Mouse (Mus musculus) embryonic facial prominence, embryonic 11.5 days (tissue): ENCODE data around the gene Kif3c. TPM values are rescaled to one million over a fixed set of nuclear protein-coding genes. Genes with fewer than 3 reads are reported as not detected.

ENCODE experiments used
- ATAC-seq: fragments of 200-750 bp; cut with Nextera tagmentation; replicated peaks from 2 replicates; pipeline ENCODE4 v1.8.0; 2017; ENCODE audit warnings: low read depth; ENCODE audit not compliant: insufficient number of reproducible peaks, low FRiP score, low TSS enrichment
- DNase-seq: peaks from one replicate; pipeline ENCODE4 v3.0.0-alpha.2; 2015; ENCODE audit warnings: low spot score
- H3K27ac ChIP-seq: fragments of 300-500 bp; sonication (generic); replicated peaks from 2 replicates; pipeline ENCODE4 v1.5.1; 2014; ENCODE audit warnings: mild to moderate bottlenecking, low read depth, low read length, control low read depth
- H3K27me3 ChIP-seq: fragments of 300-500 bp; sonication (generic); 2 replicates; pipeline ENCODE4 v1.6.1; 2014; ENCODE audit warnings: mild to moderate bottlenecking, low read length, moderate library complexity, mixed read lengths; ENCODE audit not compliant: control insufficient read depth, insufficient read depth
- H3K36me3 ChIP-seq: fragments of 300-500 bp; sonication (generic); replicated peaks from 2 replicates; pipeline ENCODE4 v1.6.1; 2014; ENCODE audit warnings: low read depth, mild to moderate bottlenecking, low read length, moderate library complexity, mixed read lengths; ENCODE audit not compliant: control insufficient read depth, insufficient read depth
- H3K4me1 ChIP-seq: fragments of 300-500 bp; sonication (generic); 2 replicates; pipeline ENCODE4 v1.6.1; 2014; ENCODE audit warnings: low read length, mixed read lengths; ENCODE audit not compliant: control insufficient read depth, insufficient read depth
- H3K4me2 ChIP-seq: fragments of 300-500 bp; sonication (generic); 2 replicates; pipeline ENCODE4 v1.6.1; 2014; ENCODE audit warnings: low read depth, mild to moderate bottlenecking, control low read depth, low read length, moderate library complexity
- H3K4me3 ChIP-seq: fragments of 300-500 bp; sonication (generic); 2 replicates; pipeline ENCODE4 v1.5.1; 2014; ENCODE audit warnings: low read depth, low read length, control low read depth
- H3K9ac ChIP-seq: fragments of 300-500 bp; sonication (generic); replicated peaks from 2 replicates; pipeline ENCODE4 v1.6.1; 2014; ENCODE audit warnings: mild to moderate bottlenecking, control low read depth, low read length
- H3K9me3 ChIP-seq: fragments of 300-500 bp; sonication (generic); replicated peaks from 2 replicates; pipeline ENCODE4 v1.6.1; 2016; ENCODE audit warnings: mild to moderate bottlenecking, low read length, inconsistent platforms, mixed read lengths; ENCODE audit not compliant: control insufficient read depth
- WGBS: fragments of 180-500 bp; shearing (Covaris S2); extraction: QIAGEN DNeasy Blood & Tissue Kit; methylation state at CpG from one replicate; pipeline ENCODE4 v1.1.7; 2014; 5-methylcytosine and 5-hydroxymethylcytosine counted together
- polyA plus RNA-seq: library from polyadenylated mRNA; unstranded; fragments of >200 nt; fragmentation: Nextera tagmentation; extraction: Ambion mirVana; gene quantifications from 2 replicates; pipeline ENCODE4 v1.2.1, GENCODE M21; 2014

The Kif3c gene
- polyA plus RNA-seq, 1 experiment from 2014 or later: 16.1 TPM

- no peak for DNase-seq
- H3K36me3 ChIP-seq: peaks cover 6% of the 10 kb centered on the region; the same call in 1 of the 2 replicates
- no peak overlapping the region for H3K9ac ChIP-seq
- no peaks in the 10 kb centered on the region for H3K27me3 ChIP-seq
- H3K4me3 ChIP-seq: no peak overlapping the region
- 93% methylated on average over 6 of the region's 6 CpGs for WGBS
- no peak overlapping the region for H3K27ac ChIP-seq
- no peak overlapping the region for H3K4me2 ChIP-seq
- no peaks in the 10 kb centered on the region for H3K4me1 ChIP-seq
- H3K9me3 ChIP-seq: no peaks in the 10 kb centered on the region
- ATAC-seq: no peak
These were observed 41.7 kb downstream of the Kif3c start for GRCm38 (mm10) chr12:3406585-3406984.

DNA sequence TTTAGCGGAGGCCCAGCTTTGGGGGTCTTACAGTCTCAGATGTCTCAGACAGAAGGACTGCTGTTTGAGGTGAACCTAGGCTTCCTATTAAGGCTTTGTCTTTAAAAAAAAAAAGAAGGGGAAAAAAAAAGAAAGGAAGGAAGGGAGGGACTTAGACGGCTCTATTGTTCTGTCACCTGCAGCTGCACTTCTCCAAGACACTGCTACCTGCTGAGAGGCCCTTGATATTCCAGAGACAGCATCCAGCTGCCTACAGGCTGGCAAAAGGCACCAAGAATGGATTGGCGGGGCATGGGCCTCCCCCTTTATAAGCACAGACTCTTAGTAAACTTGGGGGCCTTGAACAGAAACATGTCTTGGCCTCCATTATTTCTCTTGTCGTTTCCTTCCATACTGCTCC, 50.0 kb downstream of the Kif3c start:
- no peak overlapping the region for H3K27ac ChIP-seq
- no peaks in the 10 kb centered on the region for H3K27me3 ChIP-seq
- 90% methylated on average over 4 of the region's 4 CpGs for WGBS
- H3K4me1 ChIP-seq: no peaks in the 10 kb centered on the region
- H3K4me3 ChIP-seq: no peak overlapping the region
- no peak for DNase-seq
- no peak for ATAC-seq
- H3K36me3 ChIP-seq: no peaks in the 10 kb centered on the region
- H3K9me3 ChIP-seq: no peaks in the 10 kb centered on the region
- H3K4me2 ChIP-seq: no peak overlapping the region
- no peak overlapping the region for H3K9ac ChIP-seq

DNA sequence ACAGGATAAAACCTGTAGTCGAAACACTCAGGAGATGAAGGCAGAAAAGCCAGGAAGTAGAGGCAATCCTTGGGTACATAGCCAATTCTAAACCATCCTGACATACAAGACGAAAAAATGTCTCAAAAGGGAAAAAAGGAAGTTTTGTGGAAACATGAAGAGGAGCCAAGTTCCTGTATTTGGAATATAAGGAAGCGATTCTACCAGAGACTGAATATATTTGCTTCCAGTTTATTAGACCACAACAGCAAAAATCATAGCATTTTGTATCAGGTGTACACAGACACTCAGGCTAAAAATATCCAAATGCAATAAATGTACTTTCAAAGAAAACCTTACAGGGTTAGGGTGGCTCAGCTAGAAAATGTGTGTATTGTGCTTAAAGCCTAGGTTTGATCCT, 53.8 kb downstream of the Kif3c start:
- H3K9ac ChIP-seq: no peak overlapping the region
- no peaks in the 10 kb centered on the region for H3K4me1 ChIP-seq
- ATAC-seq: no peak
- H3K4me3 ChIP-seq: no peak overlapping the region
- H3K36me3 ChIP-seq: no peaks in the 10 kb centered on the region
- no peak overlapping the region for H3K27ac ChIP-seq
- no peak for DNase-seq
- H3K4me2 ChIP-seq: no peak overlapping the region
- no peaks in the 10 kb centered on the region for H3K27me3 ChIP-seq
- WGBS: 91% methylated on average over 3 of the region's 3 CpGs
- no peaks in the 10 kb centered on the region for H3K9me3 ChIP-seq

DNA sequence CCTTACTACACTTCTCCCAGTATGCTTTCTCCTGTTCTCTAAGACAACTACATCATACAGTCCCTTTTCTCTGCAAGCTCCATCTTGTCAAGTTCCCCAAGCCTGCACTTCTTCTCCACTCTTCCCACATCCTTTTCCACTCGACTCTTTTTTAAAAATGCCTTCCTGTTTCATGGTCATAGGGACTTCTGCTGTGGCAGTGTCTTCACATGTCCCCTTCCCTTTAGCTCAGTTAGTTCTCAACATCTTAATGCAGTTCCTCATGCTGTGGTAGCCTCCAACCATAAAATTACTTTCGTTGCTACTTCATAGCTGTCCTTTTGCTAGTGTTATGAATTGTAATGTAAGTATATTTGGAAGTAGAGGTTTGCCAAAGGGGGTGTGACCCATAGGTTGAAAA, 55.6 kb downstream of the Kif3c start:
- Histone ChIP-seq H3K36me3 (no peaks in the 10 kb centered on the region), H3K9me3 (no peaks in the 10 kb centered on the region), H3K4me2 (no peak overlapping the region), H3K4me3 (no peak overlapping the region), H3K9ac (no peak overlapping the region), H3K4me1 (no peaks in the 10 kb centered on the region), H3K27me3 (no peaks in the 10 kb centered on the region), H3K27ac (no peak overlapping the region)
- 88% methylated on average over 2 of the region's 2 CpGs for WGBS
- ATAC-seq: no peak
- no peak for DNase-seq

GRCm38 (mm10) chr12:3422786-3423185, 57.9 kb downstream of the Kif3c start:
- no peak overlapping the region for H3K4me2 ChIP-seq
- no peak overlapping the region for H3K9ac ChIP-seq
- no peak overlapping the region for H3K27ac ChIP-seq
- WGBS: 97% methylated on average over 1 of the region's 1 CpGs
- no peak for ATAC-seq
- no peaks in the 10 kb centered on the region for H3K27me3 ChIP-seq
- H3K9me3 ChIP-seq: no peaks in the 10 kb centered on the region
- no peak for DNase-seq
- H3K4me3 ChIP-seq: no peak overlapping the region
- no peaks in the 10 kb centered on the region for H3K4me1 ChIP-seq
- no peaks in the 10 kb centered on the region for H3K36me3 ChIP-seq

- H3K36me3 ChIP-seq: no peaks in the 10 kb centered on the region
- ATAC-seq: no peak
- 87% methylated on average over 2 of the region's 2 CpGs for WGBS
These were observed 59.2 kb downstream of the Kif3c start for GRCm38 (mm10) chr12:3424179-3424578.

GRCm38 (mm10) chr12:3425375-3426341, 60.7 kb downstream of the Kif3c start:
- peak overlapping the region; percentile 38; the same call in 1 of the 2 replicates for H3K27ac ChIP-seq
- H3K36me3 ChIP-seq: no peaks in the 10 kb centered on the region
- ATAC-seq: peak; percentile 16; the same call in 1 of the 2 replicates
- peak overlapping the region; percentile 87 for H3K4me3 ChIP-seq
- no peak overlapping the region for H3K9ac ChIP-seq
- no peaks in the 10 kb centered on the region for H3K27me3 ChIP-seq
- H3K9me3 ChIP-seq: no peaks in the 10 kb centered on the region
- peak overlapping the region; percentile 56 for H3K4me2 ChIP-seq
- WGBS: 43% methylated on average over 15 of the region's 15 CpGs
- peak; percentile 53 for DNase-seq
- H3K4me1 ChIP-seq: no peaks in the 10 kb centered on the region

More at GRCm38 (mm10) chr12:3424179-3424578, 59.2 kb downstream of the Kif3c start:
- Histone ChIP-seq H3K4me2 (no peak overlapping the region), H3K9me3 (no peaks in the 10 kb centered on the region), H3K9ac (no peak overlapping the region), H3K27me3 (no peaks in the 10 kb centered on the region), H3K4me1 (no peaks in the 10 kb centered on the region), H3K4me3 (no peak overlapping the region), H3K27ac (no peak overlapping the region)
- DNase-seq: no peak

DNA sequence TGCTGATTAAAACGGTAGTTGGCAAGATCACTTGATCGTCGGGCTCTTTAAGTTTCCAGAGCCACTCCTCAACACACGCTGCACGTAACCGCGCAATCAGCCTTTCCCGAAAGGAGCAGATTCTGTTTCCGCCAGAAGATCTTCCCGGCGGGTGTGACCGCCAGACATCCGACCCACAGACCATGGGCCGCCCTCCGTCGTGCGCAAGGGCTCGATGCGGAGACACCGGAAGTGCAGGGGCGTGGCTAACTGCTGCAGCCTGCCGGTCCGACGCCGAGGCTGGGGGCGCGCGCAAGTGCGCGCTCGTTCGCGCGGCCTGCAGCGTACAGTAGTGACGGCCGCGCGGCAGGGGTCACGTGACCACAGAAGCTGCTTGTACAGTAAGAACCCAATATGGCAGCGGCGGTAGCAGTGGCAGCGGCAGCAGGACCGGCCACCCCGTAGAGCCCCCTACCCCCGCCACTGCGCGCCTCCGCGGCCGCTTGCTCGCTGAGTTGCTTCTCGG, 61.6 kb downstream of the Kif3c start, which contains the start of gene Asxl2:
Asxl2 (plus strand) TSS at position 328 of the 505 bp plus-strand sequence.
- H3K9ac ChIP-seq: peak within 1 kb of the TSS; percentile 85
- H3K4me1 ChIP-seq: no peaks in the 10 kb centered on the region
- peak; percentile 96 for ATAC-seq
- H3K27ac ChIP-seq: peak within 1 kb of the TSS; percentile 87
- WGBS: under 1% methylated on average over 53 of the region's 53 CpGs
- no peaks in the 10 kb centered on the region for H3K36me3 ChIP-seq
- peak within 1 kb of the TSS; percentile 67 for H3K4me2 ChIP-seq
- H3K27me3 ChIP-seq: no peaks in the 10 kb centered on the region
- DNase-seq: peak; percentile 100
- no peaks in the 10 kb centered on the region for H3K9me3 ChIP-seq
- peak within 1 kb of the TSS; percentile 87 for H3K4me3 ChIP-seq
